Mouse (Mus musculus) neural tube, embryonic 12.5 days (tissue): ENCODE measurements at regions not wholly inside any gene's neighbourhood (a gene's known extent, or its start where the extent isn't known, plus 50 kb on each side); places are given as distances from the start of the nearest gene placed in this dataset.
A peak's percentile ranks its signal among the peaks of the same experiment; 100 is the strongest.

Experiments used
- ATAC-seq: fragments of 200-750 bp; cut with Nextera tagmentation; 2 replicates; pipeline ENCODE4 v1.8.0; 2017; ENCODE audit warnings: low read depth, mild to moderate bottlenecking, moderate TSS enrichment, moderate library complexity; ENCODE audit not compliant: low FRiP score
- H3K27ac ChIP-seq: fragments of 300-500 bp; sonication (generic); 2 replicates; pipeline ENCODE4 v1.5.1; 2016
- H3K27me3 ChIP-seq: fragments of 300-500 bp; sonication (generic); replicated peaks from 2 replicates; pipeline ENCODE4 v1.6.1; 2016; ENCODE audit warnings: mild to moderate bottlenecking
- H3K36me3 ChIP-seq: fragments of 300-500 bp; sonication (generic); 2 replicates; pipeline ENCODE4 v1.6.1; 2016; ENCODE audit warnings: mild to moderate bottlenecking
- H3K4me1 ChIP-seq: fragments of 300-500 bp; sonication (generic); 2 replicates; pipeline ENCODE4 v1.6.1; 2016
- H3K4me2 ChIP-seq: fragments of 300-500 bp; sonication (generic); replicated peaks from 2 replicates; pipeline ENCODE4 v1.6.1; 2016; ENCODE audit warnings: mild to moderate bottlenecking
- H3K4me3 ChIP-seq: fragments of 300-500 bp; sonication (generic); 2 replicates; pipeline ENCODE4 v1.5.1; 2016
- H3K9ac ChIP-seq: fragments of 300-500 bp; sonication (generic); 2 replicates; pipeline ENCODE4 v1.6.1; 2016; ENCODE audit warnings: mild to moderate bottlenecking
- H3K9me3 ChIP-seq: fragments of 300-500 bp; sonication (generic); 2 replicates; pipeline ENCODE4 v1.6.1; 2016; ENCODE audit warnings: mild to moderate bottlenecking
- WGBS: fragments of 180-500 bp; shearing (Covaris S2); methylation state at CpG from one replicate; pipeline ENCODE4 v1.1.7; 2016; 5-methylcytosine and 5-hydroxymethylcytosine counted together

GRCm38 (mm10) chr3:112137940-112138339, 1120.7 kb downstream of the Amy2a5 start:
- no peak overlapping the region for H3K9ac ChIP-seq
- no peaks in the 10 kb centered on the region for H3K4me1 ChIP-seq
- no peak overlapping the region for H3K4me2 ChIP-seq
- no peaks in the 10 kb centered on the region for H3K36me3 ChIP-seq
- H3K4me3 ChIP-seq = no peak overlapping the region
- peak; percentile 63; the same call in 1 of the 2 replicates for ATAC-seq
- H3K27ac ChIP-seq = no peak overlapping the region
- WGBS = 54% methylated on average over 2 of the region's 2 CpGs
- no peaks in the 10 kb centered on the region for H3K9me3 ChIP-seq
- H3K27me3 ChIP-seq = no peaks in the 10 kb centered on the region

- Histone ChIP-seq H3K9me3 (no peaks in the 10 kb centered on the region), H3K4me3 (no peak overlapping the region), H3K27ac (no peak overlapping the region), H3K4me1 (no peaks in the 10 kb centered on the region), H3K36me3 (no peaks in the 10 kb centered on the region), H3K4me2 (no peak overlapping the region), H3K27me3 (no peaks in the 10 kb centered on the region), H3K9ac (no peak overlapping the region)
- ATAC-seq = no peak
- 82% methylated on average over 1 of the region's 1 CpGs for WGBS
Measured at GRCm38 (mm10) chr3:112121601-112122000, 1137.0 kb downstream of the Amy2a5 start.

- H3K36me3 ChIP-seq = no peaks in the 10 kb centered on the region
- H3K4me1 ChIP-seq = no peaks in the 10 kb centered on the region
- H3K4me3 ChIP-seq = no peak overlapping the region
- no peak overlapping the region for H3K27ac ChIP-seq
- H3K9me3 ChIP-seq = no peaks in the 10 kb centered on the region
- no peak overlapping the region for H3K4me2 ChIP-seq
- H3K27me3 ChIP-seq = no peaks in the 10 kb centered on the region
- WGBS = 69% methylated on average over 1 of the region's 1 CpGs
- no peak overlapping the region for H3K9ac ChIP-seq
- no peak for ATAC-seq
Measured at GRCm38 (mm10) chr3:112100606-112101005, 1158.0 kb downstream of the Amy2a5 start.

- Histone ChIP-seq H3K4me3 (no peak overlapping the region), H3K36me3 (no peaks in the 10 kb centered on the region), H3K4me1 (no peaks in the 10 kb centered on the region), H3K27me3 (no peaks in the 10 kb centered on the region), H3K9me3 (no peaks in the 10 kb centered on the region), H3K9ac (no peak overlapping the region), H3K27ac (no peak overlapping the region), H3K4me2 (no peak overlapping the region)
- WGBS = 68% methylated on average over 4 of the region's 4 CpGs
- no peak for ATAC-seq
Measured at GRCm38 (mm10) chr3:112088551-112088950, 1170.1 kb downstream of the Amy2a5 start.
